Mouse (Mus musculus) megakaryocyte progenitor cell, adult 5-6 weeks (primary cell): Measurements from ENCODE around the gene Atg5. TPM values are rescaled to one million over a fixed set of nuclear protein-coding genes. Genes with fewer than 3 reads are reported as not detected.
A peak's percentile ranks its signal among the peaks of the same experiment; 100 is the strongest.
"Not testable (repeated sequence)": the region's sequence is repeated elsewhere in the genome, so short reads cannot be mapped to it uniquely, and the experiment has no call there.

Experiments used
- ATAC-seq: replicated peaks from 2 replicates; pipeline ENCODE4 v1.8.0; 2016; ENCODE audit warnings: mild to moderate bottlenecking, moderate TSS enrichment, inconsistent platforms; ENCODE audit not compliant: poor library complexity
- total RNA-seq, 2 experiments: library from RNA; stranded (forward) in 1 of 2; stranded (reverse) in 1 of 2; fragments of 157-497, 149-512 nt in 1 of 2; fragments of 200-1000 nt in 1 of 2; gene quantifications; 2 replicates each; pipeline versions ENCODE4 v1.2.3 to v1.2.4; 2015 to 2017

The Atg5 gene
- total RNA-seq (2015): 33.0 and 37.4 TPM in 2 replicates
- 27.9 and 35.0 TPM in 2 replicates for total RNA-seq (2017)

DNA sequence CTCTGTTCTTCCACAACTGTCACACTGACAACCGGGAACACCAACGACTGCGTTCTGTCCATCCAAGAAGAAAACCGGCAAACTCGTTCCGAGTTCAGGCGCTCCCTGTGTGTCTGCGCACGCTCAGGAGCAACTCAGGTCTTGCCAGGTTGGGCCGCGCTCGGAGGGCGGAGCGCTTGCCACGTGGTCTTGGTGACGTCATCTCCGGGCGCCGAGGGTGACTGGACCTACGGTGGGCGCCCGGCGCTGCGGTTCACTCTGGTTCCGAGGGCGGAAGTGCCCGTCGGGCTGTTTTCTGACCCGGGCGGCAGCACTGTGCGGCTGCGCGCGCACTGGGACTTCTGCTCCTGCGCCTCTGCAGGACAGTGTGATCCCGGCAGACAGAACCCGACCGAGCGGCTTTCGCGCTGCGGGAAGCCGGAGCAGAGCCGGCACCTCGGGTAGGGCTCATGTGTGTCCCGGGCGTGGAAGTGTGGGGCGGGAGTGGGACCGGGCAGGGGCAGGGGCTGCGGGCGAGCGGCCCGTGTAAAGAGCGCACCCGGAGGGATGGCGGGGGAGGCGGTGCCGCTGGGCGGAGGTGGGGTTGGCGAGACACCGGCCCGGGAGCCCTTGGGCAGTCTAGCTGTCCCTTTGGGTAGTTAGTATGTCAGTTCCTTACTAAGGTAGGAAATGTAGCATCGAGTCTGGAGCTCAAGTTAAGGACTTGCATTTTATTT, at the start of gene Atg5:
TSS of gene Atg5 (plus strand) at position 214 of the 716 bp plus-strand sequence.
- peak; percentile 96 for ATAC-seq

- ATAC-seq: not testable (repeated sequence)
Measured at GRCm38 (mm10) chr10:44219073-44219472, 49.1 kb upstream of the Atg5 start.

DNA sequence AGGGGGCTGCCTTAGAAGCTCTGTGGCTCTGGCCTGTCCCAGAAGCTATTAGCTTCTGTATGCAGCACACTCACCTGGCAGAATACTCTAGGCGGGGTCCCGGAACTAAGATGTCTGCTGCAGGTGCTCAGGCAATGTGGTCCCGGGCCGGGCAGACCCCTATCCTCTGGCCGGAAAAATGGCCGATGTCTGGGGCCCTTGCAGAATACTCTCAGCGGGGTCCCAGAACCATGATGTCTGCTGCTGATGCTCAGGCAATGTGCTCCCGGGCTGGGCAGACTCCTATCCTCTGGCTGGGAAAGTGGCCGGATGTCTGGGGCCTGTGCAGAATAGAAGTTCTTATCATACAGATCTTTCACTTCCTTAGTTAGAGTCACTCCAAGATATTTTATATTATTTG, 43.8 kb upstream of the Atg5 start:
- ATAC-seq: no peak

- ATAC-seq: not testable (repeated sequence)
Measured at GRCm38 (mm10) chr10:44233351-44233750, 34.8 kb upstream of the Atg5 start.

- not testable (repeated sequence) for ATAC-seq
Measured at GRCm38 (mm10) chr10:44235298-44235697, 32.9 kb upstream of the Atg5 start.

- ATAC-seq: peak; percentile 58; the same call in 1 of the 2 replicates
Measured at GRCm38 (mm10) chr10:44256624-44257023, 11.5 kb upstream of the Atg5 start.

- ATAC-seq: no peak
Measured at GRCm38 (mm10) chr10:44265835-44266234, 2.3 kb upstream of the Atg5 start.

DNA sequence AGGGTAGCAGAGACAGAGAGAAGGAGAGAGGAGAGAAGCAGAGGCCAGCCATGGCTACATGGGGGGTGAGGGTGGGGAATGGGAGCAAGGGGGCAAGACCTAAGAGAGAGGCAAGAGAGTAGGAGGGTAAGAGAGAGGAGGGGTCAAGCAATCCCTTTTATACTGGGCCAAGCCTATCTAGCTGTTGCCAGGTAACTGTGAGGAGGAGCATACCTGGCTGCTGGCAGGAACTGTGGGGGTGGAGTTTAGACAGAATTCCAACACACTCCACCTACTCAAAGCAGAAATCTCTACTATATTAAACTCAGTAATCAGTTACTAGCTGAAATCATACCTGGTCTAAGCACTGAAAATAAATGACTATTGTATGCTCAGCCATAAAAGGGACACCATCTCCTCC, 1.6 kb upstream of the Atg5 start:
- ATAC-seq: no peak

DNA sequence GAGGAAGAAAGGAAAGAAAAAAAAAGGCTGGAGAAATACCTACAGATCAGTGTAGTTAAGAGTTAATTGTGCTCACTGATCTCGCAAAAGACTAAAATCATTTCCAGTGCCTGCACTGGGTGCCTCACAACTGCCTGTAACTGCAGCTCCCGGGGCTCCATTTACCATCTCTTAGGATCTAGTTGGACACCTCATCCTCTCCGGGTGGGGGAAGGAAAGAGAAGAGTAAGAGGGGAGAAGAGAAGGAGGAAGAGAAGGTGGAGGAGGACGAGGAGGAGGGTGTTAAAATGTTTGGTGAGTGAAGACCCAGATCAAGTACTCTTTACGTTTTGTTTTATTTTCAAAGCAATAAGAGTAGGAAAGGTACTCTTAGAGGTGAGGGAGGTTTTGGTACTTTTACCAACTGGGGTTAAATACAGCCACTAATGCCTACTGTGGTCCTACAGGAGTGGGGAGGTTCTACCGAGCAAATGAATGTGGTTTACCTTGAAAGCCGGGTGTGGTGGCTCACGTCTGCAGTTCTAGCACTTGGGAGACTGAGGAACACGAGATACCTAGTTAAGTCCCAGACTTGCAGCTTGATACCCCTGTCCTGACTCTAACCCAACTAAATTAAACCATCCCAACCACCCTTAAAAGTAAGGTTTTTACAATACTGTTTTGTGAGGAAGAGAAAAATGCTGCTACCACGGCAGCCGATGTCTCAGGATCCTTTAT, 574 bp upstream of the Atg5 start:
- ATAC-seq: peak; percentile 21; the same call in 1 of the 2 replicates

DNA sequence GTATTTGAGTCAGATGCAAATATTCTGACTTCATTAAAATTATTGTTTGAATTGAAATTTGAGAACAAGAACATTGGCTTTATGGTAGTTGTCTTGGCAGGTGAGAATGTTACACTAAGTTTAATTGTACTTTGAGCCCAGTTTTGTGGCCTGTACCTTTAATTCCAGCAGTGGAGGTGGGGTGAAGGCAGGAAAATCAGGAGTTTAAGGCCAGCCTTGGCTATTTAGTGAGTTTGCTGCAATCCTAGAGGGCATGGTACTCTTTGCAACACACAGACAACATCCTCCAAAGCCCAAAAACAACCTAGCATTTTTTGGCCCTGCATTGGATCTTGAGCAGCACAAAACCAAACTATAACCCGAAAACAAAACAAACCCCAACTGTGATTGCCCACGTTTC, 1.1 kb downstream of the Atg5 start:
- ATAC-seq: no peak

GRCm38 (mm10) chr10:44282323-44282722, 14.2 kb downstream of the Atg5 start:
- no peak; the same call in 1 of the 2 replicates for ATAC-seq

DNA sequence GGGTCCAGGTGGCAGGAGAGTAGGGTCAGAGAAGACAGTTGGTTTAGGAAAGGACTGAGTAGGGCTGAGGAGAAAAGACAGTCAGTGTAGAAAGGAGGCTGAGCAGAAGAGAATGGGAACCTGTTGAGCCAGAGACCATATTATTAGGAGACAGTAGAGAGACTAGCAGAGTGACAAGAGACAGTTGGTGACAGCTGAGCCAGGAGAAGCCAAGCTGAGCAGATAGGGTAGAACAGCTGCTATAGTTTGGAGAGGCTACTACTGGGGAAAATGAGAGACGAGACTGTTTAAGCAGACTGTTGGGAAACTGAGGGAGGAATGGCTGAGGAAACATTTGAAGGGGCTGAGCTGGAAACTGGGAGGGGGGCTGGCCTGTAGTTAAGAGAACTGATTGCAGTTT, 16.9 kb downstream of the Atg5 start:
- no peak for ATAC-seq

DNA sequence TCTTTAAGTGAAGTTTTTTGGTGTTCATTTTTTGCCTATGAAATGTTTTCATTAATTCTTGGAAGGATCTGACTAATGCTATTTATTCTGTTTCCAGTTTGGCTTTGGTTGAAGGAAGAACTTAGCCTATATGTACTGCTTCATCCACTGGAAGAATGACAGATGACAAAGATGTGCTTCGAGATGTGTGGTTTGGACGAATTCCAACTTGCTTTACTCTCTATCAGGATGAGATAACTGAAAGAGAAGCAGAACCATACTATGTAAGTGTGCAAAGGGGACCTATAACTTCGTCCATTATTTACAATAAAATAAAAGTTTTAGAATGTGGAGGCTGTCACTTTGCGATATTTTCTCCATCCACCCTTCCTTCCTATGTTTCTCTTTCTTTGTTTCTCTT, 17.8 kb downstream of the Atg5 start:
- ATAC-seq: no peak

- no peak for ATAC-seq
Measured at GRCm38 (mm10) chr10:44290876-44291275, 22.7 kb downstream of the Atg5 start.

DNA sequence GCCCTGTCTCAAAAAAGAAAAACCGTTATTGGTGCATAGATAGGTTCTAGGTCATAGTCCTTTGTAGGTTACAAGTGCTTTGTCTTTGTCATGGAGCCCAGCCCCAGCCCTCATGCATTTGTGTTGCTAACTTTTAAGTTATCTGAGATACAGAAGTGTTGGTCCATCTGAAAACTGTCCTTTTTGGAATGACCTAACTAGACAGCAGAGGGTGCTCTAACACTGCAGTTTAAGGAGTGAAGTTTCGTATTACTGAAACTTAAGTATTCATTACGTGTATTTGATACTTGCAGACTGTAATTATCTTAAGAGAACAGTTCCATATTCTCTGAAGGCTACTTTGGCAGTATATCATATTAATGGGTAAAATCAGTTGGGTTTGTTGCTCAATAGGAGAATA, 24.0 kb downstream of the Atg5 start:
- peak; percentile 87 for ATAC-seq

DNA sequence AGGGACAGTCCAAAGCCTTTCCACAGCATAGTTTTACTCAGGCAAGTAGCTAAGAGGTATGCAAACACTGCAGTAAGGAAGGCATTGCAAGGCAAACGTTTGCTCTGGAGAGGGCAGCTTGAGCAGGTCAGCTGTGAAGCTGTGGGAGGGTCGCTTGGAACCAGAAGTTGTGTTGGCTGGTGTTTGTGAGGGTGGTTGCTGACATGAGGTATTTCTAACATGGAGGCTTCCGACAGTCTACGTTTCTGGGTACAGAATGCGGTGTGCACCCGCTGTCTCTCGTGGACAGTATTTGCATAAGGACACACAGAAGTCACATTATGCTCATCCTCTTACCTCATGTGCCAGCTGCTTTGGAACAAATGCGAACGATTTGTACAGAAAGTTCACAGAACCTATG, 31.0 kb downstream of the Atg5 start:
- no peak for ATAC-seq

GRCm38 (mm10) chr10:44300078-44300477, 31.9 kb downstream of the Atg5 start:
- ATAC-seq: no peak

DNA sequence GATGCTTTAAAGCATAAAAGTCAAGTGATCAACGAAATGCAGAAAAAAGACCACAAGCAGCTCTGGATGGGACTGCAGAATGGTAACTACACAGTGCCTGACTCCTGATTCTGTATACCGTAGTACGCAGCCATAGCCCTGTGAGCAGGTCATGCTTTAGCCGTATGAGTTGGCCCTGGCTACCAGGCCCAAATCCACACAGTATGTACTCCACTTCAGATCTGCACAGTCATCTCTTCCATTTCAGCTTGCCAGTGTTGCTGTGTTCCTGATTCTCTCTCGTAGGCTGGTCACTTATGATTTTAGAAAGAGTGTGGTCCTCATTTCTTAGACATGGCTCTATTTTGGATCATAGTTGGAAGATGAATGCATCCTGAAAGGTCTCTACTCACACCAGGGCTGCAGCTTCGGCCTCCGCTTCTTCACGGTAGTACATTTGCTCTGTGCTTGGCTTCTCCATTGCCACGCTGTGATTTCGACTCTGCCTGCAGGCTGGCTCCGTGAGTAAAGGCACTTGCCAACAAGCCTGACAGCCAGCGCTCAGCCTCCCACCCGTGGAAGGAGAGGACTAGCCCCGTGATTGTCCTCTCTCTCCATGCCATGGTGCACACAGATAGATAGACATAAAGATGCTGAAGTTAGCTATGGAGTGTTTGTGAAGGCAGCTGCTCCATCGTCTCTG, 35.6 kb downstream of the Atg5 start:
- ATAC-seq: no peak

DNA sequence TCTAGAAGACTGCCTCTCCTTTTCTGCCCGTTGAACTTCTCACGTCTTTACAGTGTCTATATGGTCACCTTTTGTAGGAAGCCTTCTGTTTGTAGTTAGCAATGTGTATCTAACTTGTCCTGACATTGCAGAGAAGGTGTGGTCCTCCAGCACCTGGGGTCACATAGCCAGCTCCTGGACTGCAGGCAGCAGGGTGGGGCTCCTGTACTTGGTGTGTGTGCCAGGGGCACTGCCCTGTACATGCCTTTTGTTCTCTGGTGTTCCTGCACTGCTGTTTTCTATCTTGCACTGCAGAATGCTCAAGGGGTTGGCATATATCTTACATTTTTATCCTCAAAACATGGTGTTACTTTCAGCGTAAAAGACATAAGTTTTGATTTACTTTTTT, 36.2 kb downstream of the Atg5 start:
- no peak for ATAC-seq

GRCm38 (mm10) chr10:44304845-44305244, 36.7 kb downstream of the Atg5 start:
- no peak for ATAC-seq

- no peak for ATAC-seq
Measured at GRCm38 (mm10) chr10:44306308-44306707, 38.1 kb downstream of the Atg5 start.

- no peak for ATAC-seq
Measured at GRCm38 (mm10) chr10:44308280-44308679, 40.1 kb downstream of the Atg5 start.
